Mouse (Mus musculus) ES-Bruce4 (cell line): ENCODE measurements around the gene Sbds.

Experiments used
- CTCF ChIP-seq: IDR thresholded peaks from one replicate; pipeline ENCODE4 v1.8.1; 2011; ENCODE audit warnings: low read depth, low read length
- EP300 ChIP-seq: IDR thresholded peaks from 2 replicates; pipeline ENCODE4 v1.6.1; 2011; ENCODE audit warnings: low read depth, low read length; ENCODE audit not compliant: insufficient read depth
- POLR2A ChIP-seq: IDR thresholded peaks from one replicate; pipeline ENCODE4 v1.8.1; 2011; ENCODE audit warnings: low read length; ENCODE audit not compliant: insufficient read depth

DNA sequence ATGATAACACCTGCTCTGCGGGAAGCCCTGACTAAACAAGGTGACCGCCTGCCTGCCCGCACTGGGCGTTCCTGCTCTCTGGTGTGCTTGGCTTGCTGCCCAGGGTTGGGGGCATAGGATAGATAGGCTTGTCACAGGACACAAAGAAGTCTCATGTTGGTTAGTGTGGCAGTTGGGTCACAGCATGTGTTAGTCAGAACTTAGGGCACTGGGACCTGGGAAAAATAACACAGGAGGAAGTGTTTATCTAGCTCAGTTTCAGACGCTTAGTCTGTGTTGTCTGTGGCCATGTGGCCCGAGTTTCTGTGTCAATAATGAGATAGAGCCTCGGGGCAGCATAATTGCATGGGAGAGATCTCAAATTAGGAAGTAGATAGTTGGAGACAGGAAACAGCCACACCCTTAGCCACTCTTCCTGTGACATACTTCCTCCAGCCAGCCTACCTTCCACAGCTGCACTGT is 22.7 kb upstream of the Sbds start:
- TF ChIP-seq POLR2A (no peak), CTCF (no peak), EP300 (no peak)
